Mouse (Mus musculus): ENCODE measurements around the gene Kndc1. TPM values are rescaled to one million over a fixed set of nuclear protein-coding genes. Genes with fewer than 3 reads are reported as not detected.

The Kndc1 gene
- polyA plus RNA-seq, 1 experiment from 2014 or later = 0.26 TPM

GRCm38 (mm10) chr7:139940476-139941209, 46.1 kb downstream of the Kndc1 start:
- no peak overlapping the region for H3K4me2 ChIP-seq
- peaks cover 12% of the 10 kb centered on the region for H3K4me1 ChIP-seq
- H3K27me3 ChIP-seq = peaks cover 57% of the 10 kb centered on the region
- WGBS = 62% methylated on average over 16 of the region's 16 CpGs
- H3K36me3 ChIP-seq = no peaks in the 10 kb centered on the region
- no peak overlapping the region for H3K27ac ChIP-seq
- H3K4me3 ChIP-seq = no peak overlapping the region
- no peak; the same call in 1 of the 2 replicates for ATAC-seq (ENCODE audit: insufficient number of reproducible peaks, low FRiP score, low TSS enrichment, low read depth)
- H3K9ac ChIP-seq = no peak overlapping the region
- no peaks in the 10 kb centered on the region for H3K9me3 ChIP-seq

GRCm38 (mm10) chr7:139943674-139944281, 49.3 kb downstream of the Kndc1 start, which contains the start of gene Utf1:
Gene Utf1, plus strand, starts transcription at chr7:139943789.
- ATAC-seq (ENCODE audit: insufficient number of reproducible peaks, low FRiP score, low TSS enrichment, low read depth) = no peak
- H3K4me1 ChIP-seq = peaks cover 12% of the 10 kb centered on the region
- H3K9me3 ChIP-seq = no peaks in the 10 kb centered on the region
- H3K27me3 ChIP-seq = peaks cover 85% of the 10 kb centered on the region
- H3K9ac ChIP-seq = peak within 1 kb of the TSS; percentile 31; the same call in 1 of the 2 replicates
- H3K36me3 ChIP-seq = no peaks in the 10 kb centered on the region
- peak within 1 kb of the TSS; percentile 65 for H3K4me2 ChIP-seq
- H3K4me3 ChIP-seq = peak within 1 kb of the TSS; percentile 37
- WGBS = under 1% methylated on average over 59 of the region's 59 CpGs
- no peak within 1 kb of the TSS for H3K27ac ChIP-seq

GRCm38 (mm10) chr7:139944291-139945240, 50.1 kb downstream of the Kndc1 start:
- Histone ChIP-seq H3K9me3 (no peaks in the 10 kb centered on the region), H3K4me1 (peaks cover 12% of the 10 kb centered on the region), H3K27ac (no peak overlapping the region), H3K9ac (peak overlapping the region; percentile 31; the same call in 1 of the 2 replicates), H3K27me3 (peaks cover 92% of the 10 kb centered on the region), H3K36me3 (no peaks in the 10 kb centered on the region), H3K4me3 (peak overlapping the region; percentile 37), H3K4me2 (peak overlapping the region; percentile 65)
- ATAC-seq (ENCODE audit: insufficient number of reproducible peaks, low FRiP score, low TSS enrichment, low read depth) = no peak
- WGBS = 4% methylated on average over 68 of the region's 68 CpGs

- Histone ChIP-seq H3K9ac (no peak overlapping the region), H3K4me3 (no peak overlapping the region), H3K9me3 (no peaks in the 10 kb centered on the region), H3K36me3 (no peaks in the 10 kb centered on the region), H3K27me3 (peaks cover 87% of the 10 kb centered on the region), H3K4me1 (peaks cover 12% of the 10 kb centered on the region), H3K4me2 (no peak overlapping the region), H3K27ac (no peak overlapping the region)
- WGBS = 16% methylated on average over 5 of the region's 5 CpGs
- no peak for ATAC-seq (ENCODE audit: insufficient number of reproducible peaks, low FRiP score, low TSS enrichment, low read depth)
Observed at GRCm38 (mm10) chr7:139945516-139945915, 51.0 kb downstream of the Kndc1 start.

- H3K9me3 ChIP-seq = no peaks in the 10 kb centered on the region
- WGBS = 30% methylated on average over 5 of the region's 5 CpGs
- H3K27ac ChIP-seq = no peak overlapping the region
- H3K4me2 ChIP-seq = no peak overlapping the region
- H3K36me3 ChIP-seq = no peaks in the 10 kb centered on the region
- ATAC-seq (ENCODE audit: insufficient number of reproducible peaks, low FRiP score, low TSS enrichment, low read depth) = no peak
- no peak overlapping the region for H3K9ac ChIP-seq
- no peak overlapping the region for H3K4me3 ChIP-seq
- H3K4me1 ChIP-seq = peaks cover 12% of the 10 kb centered on the region
- peaks cover 82% of the 10 kb centered on the region for H3K27me3 ChIP-seq
Observed at GRCm38 (mm10) chr7:139946032-139946431, 51.5 kb downstream of the Kndc1 start.

- Histone ChIP-seq H3K4me3 (peak overlapping the region; percentile 59), H3K27me3 (peaks cover 46% of the 10 kb centered on the region), H3K4me2 (peak overlapping the region; percentile 89), H3K27ac (no peak overlapping the region), H3K36me3 (no peaks in the 10 kb centered on the region), H3K4me1 (no peaks in the 10 kb centered on the region), H3K9ac (peak overlapping the region; percentile 45), H3K9me3 (no peaks in the 10 kb centered on the region)
- ATAC-seq (ENCODE audit: insufficient number of reproducible peaks, low FRiP score, low TSS enrichment, low read depth) = peak; percentile 82
- 1% methylated on average over 15 of the region's 15 CpGs for WGBS
Observed at GRCm38 (mm10) chr7:139949893-139950282, 55.4 kb downstream of the Kndc1 start.

- peak overlapping the region; percentile 45 for H3K9ac ChIP-seq
- under 1% methylated on average over 33 of the region's 33 CpGs for WGBS
- peak overlapping the region; percentile 89 for H3K4me2 ChIP-seq
- H3K4me1 ChIP-seq = no peaks in the 10 kb centered on the region
- no peaks in the 10 kb centered on the region for H3K36me3 ChIP-seq
- H3K27me3 ChIP-seq = peaks cover 40% of the 10 kb centered on the region
- H3K9me3 ChIP-seq = no peaks in the 10 kb centered on the region
- H3K27ac ChIP-seq = peak overlapping the region; percentile 68
- ATAC-seq (ENCODE audit: insufficient number of reproducible peaks, low FRiP score, low TSS enrichment, low read depth) = peak; percentile 53; the same call in 1 of the 2 replicates
- peak overlapping the region; percentile 59 for H3K4me3 ChIP-seq
Observed at GRCm38 (mm10) chr7:139950283-139950971, 55.9 kb downstream of the Kndc1 start.

- H3K9me3 ChIP-seq = no peaks in the 10 kb centered on the region
- H3K4me2 ChIP-seq = peak overlapping the region; percentile 89
- ATAC-seq (ENCODE audit: insufficient number of reproducible peaks, low FRiP score, low TSS enrichment, low read depth) = no peak
- no peaks in the 10 kb centered on the region for H3K4me1 ChIP-seq
- WGBS = 5% methylated on average over 16 of the region's 16 CpGs
- peak overlapping the region; percentile 68; the same call in 1 of the 2 replicates for H3K27ac ChIP-seq
- peak overlapping the region; percentile 45; the same call in 1 of the 2 replicates for H3K9ac ChIP-seq
- no peaks in the 10 kb centered on the region for H3K36me3 ChIP-seq
- H3K27me3 ChIP-seq = peaks cover 34% of the 10 kb centered on the region
- peak overlapping the region; percentile 59 for H3K4me3 ChIP-seq
Observed at GRCm38 (mm10) chr7:139951079-139951478, 56.6 kb downstream of the Kndc1 start.

- no peak for ATAC-seq (ENCODE audit: insufficient number of reproducible peaks, low FRiP score, low TSS enrichment, low read depth)
- Histone ChIP-seq H3K9ac (no peak overlapping the region), H3K27ac (no peak overlapping the region), H3K36me3 (no peaks in the 10 kb centered on the region), H3K9me3 (no peaks in the 10 kb centered on the region), H3K4me1 (no peaks in the 10 kb centered on the region), H3K27me3 (peaks cover 25% of the 10 kb centered on the region), H3K4me2 (no peak overlapping the region), H3K4me3 (no peak overlapping the region)
- WGBS = 61% methylated on average over 6 of the region's 6 CpGs
Observed at GRCm38 (mm10) chr7:139951991-139952633, 57.6 kb downstream of the Kndc1 start.

GRCm38 (mm10) chr7:139955505-139955904, 61.0 kb downstream of the Kndc1 start:
- H3K27ac ChIP-seq = no peak overlapping the region
- no peak overlapping the region for H3K4me2 ChIP-seq
- no peak overlapping the region for H3K9ac ChIP-seq
- no peaks in the 10 kb centered on the region for H3K4me1 ChIP-seq
- no peaks in the 10 kb centered on the region for H3K9me3 ChIP-seq
- H3K27me3 ChIP-seq = peaks cover 5% of the 10 kb centered on the region; the same call in 1 of the 2 replicates
- no peak for ATAC-seq (ENCODE audit: insufficient number of reproducible peaks, low FRiP score, low TSS enrichment, low read depth)
- 93% methylated on average over 4 of the region's 4 CpGs for WGBS
- no peaks in the 10 kb centered on the region for H3K36me3 ChIP-seq
- no peak overlapping the region for H3K4me3 ChIP-seq

- Histone ChIP-seq H3K4me1 (no peaks in the 10 kb centered on the region), H3K4me2 (no peak overlapping the region), H3K9me3 (no peaks in the 10 kb centered on the region), H3K27ac (no peak overlapping the region), H3K27me3 (peaks cover 5% of the 10 kb centered on the region; the same call in 1 of the 2 replicates), H3K4me3 (no peak overlapping the region), H3K9ac (no peak overlapping the region), H3K36me3 (no peaks in the 10 kb centered on the region)
- WGBS = 60% methylated on average over 3 of the region's 3 CpGs
- no peak for ATAC-seq (ENCODE audit: insufficient number of reproducible peaks, low FRiP score, low TSS enrichment, low read depth)
Observed at GRCm38 (mm10) chr7:139956658-139957057, 62.2 kb downstream of the Kndc1 start.

Data from limb, embryonic 15.5 days (tissue).